In the genomic region with DNA sequence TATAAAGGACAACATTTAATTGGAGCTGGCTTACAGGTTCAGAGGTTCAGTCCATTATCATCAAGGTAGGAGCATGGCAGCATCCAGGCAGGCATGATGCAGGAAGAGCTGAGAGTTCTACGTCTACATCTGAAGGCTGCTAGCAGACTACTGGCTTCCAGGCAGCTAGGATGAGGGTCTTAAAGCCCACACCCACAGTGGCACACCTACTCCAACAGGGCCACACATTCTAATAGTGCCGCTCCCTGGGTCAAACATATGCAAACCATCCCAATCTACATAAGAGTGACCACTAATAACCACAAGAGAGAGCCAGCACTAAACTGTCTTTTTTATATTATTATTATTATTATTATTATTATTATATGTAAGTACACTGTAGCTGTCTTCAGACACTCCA, we compare ENCODE assay signal across 7 mouse cellular contexts. TPM values are rescaled to one million over a fixed set of nuclear protein-coding genes. Genes with fewer than 3 reads are reported as not detected.
DNase-seq lines count a peak whose midpoint lies in the region; TF ChIP-seq lines count a peak whose summit lies in the region.
"Not testable (repeated sequence)": the region's sequence is repeated elsewhere in the genome, so short reads cannot be mapped to it uniquely, and the experiment has no call there.

No protein-coding gene starts in this region.

- not testable (repeated sequence) for H3K36me3 ChIP-seq in E14TG2a.4 (ENCODE audit: insufficient read depth, low read length); ES-Bruce4 (ENCODE audit: control insufficient read depth, insufficient read depth, low read length, poor library complexity, severe bottlenecking); ES-E14 (ENCODE audit: control insufficient read depth, insufficient read depth, low read length, poor library complexity, severe bottlenecking)

- not testable (repeated sequence) for H3K27me3 ChIP-seq in E14TG2a.4 (ENCODE audit: insufficient read depth, low read length); ES-Bruce4 (ENCODE audit: control insufficient read depth, insufficient read depth, low read length, poor library complexity, severe bottlenecking)

- peak overlapping the region; percentile 59 for H3K4me3 ChIP-seq in E14TG2a.4 (replicated peaks; ENCODE audit: low read length)
- H3K4me3 ChIP-seq in ES-Bruce4 (ENCODE audit: low read depth, low read length); ES-E14 (ENCODE audit: insufficient read depth in 1 of 2, low read depth in 1 of 2, low read length in 2 of 2, poor library complexity in 1 of 2, severe bottlenecking in 1 of 2): not testable (repeated sequence)

- in situ Hi-C loops in ES-E14 (cut with MboI; ENCODE audit: low sequenced_read_pairs in 2 of 2, unreplicated experiment in 2 of 2): not testable (repeated sequence)

- H3K9me3 ChIP-seq in E14TG2a.4 (ENCODE audit: low read length) (peaks cover 23% of the 10 kb centered on the region), ES-Bruce4 (replicated peaks; ENCODE audit: control insufficient read depth, insufficient read depth, low read length, poor library complexity, severe bottlenecking) (peaks cover 12% of the 10 kb centered on the region)
- H3K9me3 ChIP-seq in ES-E14 (ENCODE audit: control insufficient read depth, insufficient read depth, low read depth, low read length): not testable (repeated sequence)

- not testable (repeated sequence) for TF ChIP-seq POLR2A in ES-Bruce4 (IDR thresholded peaks at IDR 0.05; ENCODE audit: insufficient read depth, low read length)

- H3K27ac ChIP-seq in ES-Bruce4 (ENCODE audit: insufficient read depth, low read length): peak overlapping the region; percentile 82
- peak overlapping the region; percentile 70; the same call in 1 of the 2 replicates for H3K27ac ChIP-seq in ES-E14 (ENCODE audit: insufficient read depth, low read depth, low read length, poor library complexity, severe bottlenecking)

- 0 out of 2 replicates have a peak, but pooled peaks have one; percentile 22 for TF ChIP-seq EP300 in ES-Bruce4 (IDR thresholded peaks at IDR 0.05; ENCODE audit: insufficient read depth, low read depth, low read length)

- peak; percentile 82 for DNase-seq in ES-CJ7 (ENCODE audit: low read depth, low spot score)
- DNase-seq in ES-E14 (ENCODE audit: low read depth, low spot score): not testable (repeated sequence)
- DNase-seq in R1 (ENCODE audit: low read depth, low spot score): peak; percentile 56
- peak; percentile 59 for DNase-seq in ZHBTc4 (ENCODE audit: low read depth, low spot score)
- DNase-seq in heart, adult 11 months: peak; percentile 85

- peaks cover 75% of the 10 kb centered on the region for H3K4me1 ChIP-seq in E14TG2a.4 (replicated peaks; ENCODE audit: low read depth, low read length)
- not testable (repeated sequence) for H3K4me1 ChIP-seq in ES-Bruce4 (ENCODE audit: control insufficient read depth, insufficient read depth, low read length); ES-E14 (ENCODE audit: control insufficient read depth in 2 of 2, insufficient read depth in 2 of 2, low read length in 2 of 2, poor library complexity in 1 of 2)

- H3K9ac ChIP-seq in ES-Bruce4 (ENCODE audit: low read depth, poor library complexity, severe bottlenecking); ES-E14 (ENCODE audit: insufficient read depth, low read depth, low read length, poor library complexity, severe bottlenecking): not testable (repeated sequence)

- not testable (repeated sequence) for TF ChIP-seq CTCF in E14TG2a.4 (conservative IDR thresholded peaks at IDR 0.05; ENCODE audit: low read length); ES-Bruce4 (IDR thresholded peaks at IDR 0.05; ENCODE audit: low read depth, low read length)

RNA-seq across cellular contexts. Expression of a gene that starts 6.6 kb away (rescaled TPM):
- polyA plus RNA-seq in ES-Bruce4 (2011; ENCODE audit: insufficient read depth, insufficient read length, low read depth, missing spikeins): 225 and 232 TPM in 2 replicates
- 202 and 209 TPM in 2 replicates for total RNA-seq in ES-E14 (2012; rRNA removed)

RNA-seq across cellular contexts. Expression of a gene that starts 11.0 kb away (rescaled TPM):
- polyA plus RNA-seq in ES-Bruce4 (2011; ENCODE audit: insufficient read depth, insufficient read length, low read depth, missing spikeins): 2.5 and 3.4 TPM in 2 replicates
- total RNA-seq in ES-E14 (2012; rRNA removed): 2.3 and 3.4 TPM in 2 replicates

RNA-seq across cellular contexts. Expression of a gene that starts 40.3 kb away (rescaled TPM):
- polyA plus RNA-seq in ES-Bruce4 (2011; ENCODE audit: insufficient read depth, insufficient read length, low read depth, missing spikeins): 6.9 and 7.5 TPM in 2 replicates
- total RNA-seq in ES-E14 (2012; rRNA removed): 9.4 and 11.9 TPM in 2 replicates
